Mouse (Mus musculus) R1 (cell line): ENCODE data around the gene Nanos3.

Experiments
- DNase-seq: peaks from one replicate; pipeline ENCODE4 v3.0.0-alpha.2; 2018; ENCODE audit warnings: low read depth, low spot score

Gene Nanos3

DNA sequence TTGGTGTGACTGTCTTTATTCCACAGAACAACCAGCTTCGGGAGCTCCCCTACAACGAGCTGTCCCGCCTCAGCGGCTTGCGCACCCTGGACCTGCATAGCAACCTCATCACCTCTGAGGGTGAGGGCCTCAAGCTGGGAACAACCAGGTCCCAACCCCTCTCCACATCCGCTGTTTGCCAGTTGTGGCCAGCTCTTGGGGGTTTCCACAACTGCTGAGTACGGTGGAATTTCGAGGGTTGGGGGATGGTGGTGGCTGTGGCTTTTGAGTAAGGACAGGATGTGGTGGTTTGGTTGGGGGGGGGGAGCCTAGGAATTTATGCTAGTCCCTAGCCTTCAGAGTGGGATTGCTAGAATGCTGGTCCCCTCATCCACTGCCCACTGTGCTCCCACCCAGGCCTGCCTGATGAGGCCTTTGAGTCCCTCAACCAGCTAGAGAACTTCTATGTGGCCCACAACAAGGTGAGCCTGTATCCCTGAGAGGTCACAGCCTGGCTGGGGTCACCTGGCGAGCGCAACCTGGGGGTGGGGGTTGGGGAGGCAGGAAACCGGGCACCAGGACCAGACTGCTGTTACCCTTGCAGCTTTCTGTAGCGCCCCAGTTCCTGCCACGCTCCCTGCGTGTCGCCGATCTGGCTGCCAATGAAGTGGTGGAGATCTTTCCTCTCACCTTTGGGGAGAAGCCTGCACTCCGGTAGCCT lies 57.7 kb downstream of the Nanos3 start:
- no peak for DNase-seq

DNA sequence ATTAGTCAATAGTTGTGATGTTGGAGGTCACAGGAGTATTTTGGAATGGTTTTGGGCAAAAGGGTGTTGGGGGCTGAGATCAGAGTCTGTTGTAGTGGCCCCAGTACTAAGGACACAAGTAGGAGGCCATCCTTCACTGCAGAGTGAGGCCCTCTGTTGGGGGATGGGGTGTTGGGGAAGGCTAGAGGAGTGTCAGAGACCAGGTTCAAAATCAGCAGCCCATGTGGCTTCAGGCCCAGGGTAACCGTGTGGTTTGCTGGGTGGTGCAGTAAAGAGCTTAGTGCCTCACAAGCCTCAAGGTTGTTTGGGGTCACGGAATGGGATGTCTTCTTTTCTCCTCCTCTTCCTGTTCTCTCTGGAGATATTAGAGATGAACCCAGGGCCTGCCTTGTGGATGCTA lies 58.3 kb downstream of the Nanos3 start:
- DNase-seq = no peak

DNA sequence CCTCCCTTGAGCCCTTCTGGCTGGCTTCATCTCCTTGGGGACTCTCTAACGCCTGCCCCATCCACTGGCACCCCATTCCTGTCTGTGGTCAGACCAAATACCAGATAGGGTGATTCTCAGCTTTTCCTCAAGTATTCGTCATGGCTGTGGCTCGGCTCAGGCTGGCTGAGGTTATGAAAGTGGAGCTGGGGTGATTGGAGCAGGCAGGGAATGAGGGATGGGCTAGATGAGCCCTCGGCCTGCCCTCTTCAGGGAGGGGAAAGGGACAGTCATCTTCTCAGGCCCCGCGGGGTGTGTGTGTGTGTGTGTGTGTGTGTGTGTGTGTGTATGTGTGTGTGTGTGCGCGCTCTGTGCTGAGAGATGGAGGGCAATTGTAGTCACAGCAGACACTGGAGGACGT lies 59.4 kb downstream of the Nanos3 start, which contains the start of gene Podnl1:
Podnl1 (plus strand) TSS at position 334 of the 400 bp plus-strand sequence.
- no peak for DNase-seq
